Mouse (Mus musculus): Measurements from ENCODE around the gene Zfp970.
"Not testable (repeated sequence)": the region's sequence is repeated elsewhere in the genome, so short reads cannot be mapped to it uniquely, and the experiment has no call there.

GRCm38 (mm10) chr2:177498067-177498466 is 33.5 kb downstream of the Zfp970 start, which contains the start of gene Gm14403:
- not testable (repeated sequence) for TF ChIP-seq TAL1 (conservative IDR thresholded peaks at IDR 0.05; ENCODE audit: low read depth, low read length); GATA1 (IDR thresholded peaks at IDR 0.05; ENCODE audit: borderline replicate concordance, low read length); CTCF (IDR thresholded peaks at IDR 0.05; ENCODE audit: low read depth, low read length)
